Mouse (Mus musculus): ENCODE data around the gene Ddb2.

- TF ChIP-seq CTCF (IDR thresholded peaks at IDR 0.05; ENCODE audit: borderline replicate concordance, insufficient read depth, low read length) (no peak), POLR2A (IDR thresholded peaks at IDR 0.05; ENCODE audit: low read depth, low read length) (no peak)
Measured at GRCm38 (mm10) chr2:91169587-91170322, 67.0 kb downstream of the Ddb2 start.

Measured in embryonic fibroblast, embryonic 13.5 days (primary cell).